Mouse (Mus musculus) erythroblast, adult 5-6 weeks (primary cell): Measurements from ENCODE around the gene Olfr976. TPM values are rescaled to one million over a fixed set of nuclear protein-coding genes. Genes with fewer than 3 reads are reported as not detected.
"Not testable (repeated sequence)": the region's sequence is repeated elsewhere in the genome, so short reads cannot be mapped to it uniquely, and the experiment has no call there.

Experiments used
- ATAC-seq: replicated peaks from 2 replicates; pipeline ENCODE4 v1.8.0; 2016; ENCODE audit warnings: moderate number of reproducible peaks, mild to moderate bottlenecking, moderate TSS enrichment, inconsistent platforms; ENCODE audit not compliant: poor library complexity, low FRiP score, severe bottlenecking
- total RNA-seq, 2 experiments: library from RNA; stranded (forward) in 1 of 2; stranded (reverse) in 1 of 2; fragments of 150-400 nt in 1 of 2; fragments of 200-764, 138-1000 nt in 1 of 2; gene quantifications; 2 replicates each; pipeline versions ENCODE4 v1.2.3 to v1.2.4; 2015 to 2017; ENCODE audit warnings: low replicate concordance in 2 of 2

Gene Olfr976
- total RNA-seq (2015; ENCODE audit: low replicate concordance) (not detected in 2 replicates), total RNA-seq (2017; ENCODE audit: low replicate concordance) (not detected in 2 replicates)

GRCm38 (mm10) chr9:39961033-39961432 is at the start of gene Olfr976:
Gene Olfr976, minus strand, starts transcription at chr9:39961133.
- not testable (repeated sequence) for ATAC-seq

- no peak for ATAC-seq
Measured at GRCm38 (mm10) chr9:40009482-40009881, 48.5 kb upstream of the Olfr976 start, which contains the start of gene Olfr980. Gene Olfr980, minus strand, starts transcription at chr9:40009582.

GRCm38 (mm10) chr9:40003365-40003764 is 42.4 kb upstream of the Olfr976 start, which contains the start of gene Olfr979:
Gene Olfr979, minus strand, starts transcription at chr9:40003465.
- ATAC-seq: no peak

DNA sequence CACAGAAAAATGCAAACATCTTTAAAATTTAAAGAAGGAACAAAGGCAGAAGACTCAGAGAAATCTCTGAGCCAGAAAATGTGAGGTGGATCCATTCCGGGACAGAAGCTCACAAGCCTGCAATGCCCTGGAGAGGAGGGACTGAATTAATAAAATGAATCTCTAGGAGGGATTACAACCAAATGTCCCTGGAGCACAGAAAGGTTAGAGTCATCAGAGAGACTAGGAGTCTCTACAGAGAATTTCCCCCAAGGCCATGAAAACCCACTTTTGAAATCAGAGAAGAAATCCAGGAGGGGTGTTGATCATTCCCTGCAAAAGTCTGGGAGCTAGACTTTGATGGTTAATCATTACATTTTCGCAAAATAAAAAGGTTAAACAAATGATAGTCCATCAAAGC is 30.9 kb upstream of the Olfr976 start, which contains the start of gene Olfr978:
Gene Olfr978, plus strand, starts transcription at position 301 of the 400 bp plus-strand sequence.
- no peak for ATAC-seq

DNA sequence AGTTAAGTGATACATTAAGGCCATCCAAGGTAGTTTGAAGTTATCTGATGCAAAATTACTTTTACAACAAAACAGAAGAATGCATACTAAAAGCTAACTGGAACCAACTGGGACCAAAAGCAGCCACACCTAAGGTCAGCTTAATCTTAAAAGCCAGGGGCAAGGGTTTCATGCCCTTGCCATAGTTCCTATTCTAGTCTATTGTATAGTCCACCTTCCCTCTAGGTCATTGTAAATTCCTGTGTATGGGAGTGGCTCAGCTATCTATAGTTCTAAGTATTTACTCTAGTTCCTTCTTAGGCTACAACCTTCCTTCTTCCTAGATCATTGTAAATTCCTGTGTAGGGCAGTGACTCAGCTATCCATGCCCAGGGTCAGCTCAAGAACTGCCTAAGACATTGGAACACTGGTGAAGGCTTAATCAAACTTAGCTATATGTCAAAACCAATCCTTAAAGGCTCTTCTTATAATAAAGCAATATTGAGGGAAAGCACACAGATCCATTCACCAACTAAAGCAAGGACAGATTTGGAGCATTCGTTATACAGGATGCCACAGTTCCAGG is 15.7 kb upstream of the Olfr976 start:
- not testable (repeated sequence) for ATAC-seq

DNA sequence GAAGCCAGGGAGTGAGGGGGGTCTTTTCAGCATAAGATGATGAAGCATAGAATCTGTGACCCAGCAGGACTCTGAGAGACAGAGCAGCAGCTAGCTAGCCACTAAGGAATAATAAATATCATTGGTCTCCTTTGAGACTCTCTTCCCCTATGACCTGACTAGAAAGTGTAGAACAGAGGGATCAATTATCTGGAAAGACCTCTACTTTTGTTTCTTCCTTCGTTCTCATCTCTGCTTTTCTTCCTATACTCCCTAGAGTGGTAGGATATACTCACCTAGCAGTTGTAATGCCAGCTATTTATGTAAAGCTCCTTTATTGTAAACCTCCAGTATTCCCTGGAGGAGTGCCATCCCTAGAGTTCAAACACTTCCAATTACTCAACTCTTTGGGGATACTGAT is 9.0 kb downstream of the Olfr976 start, which contains the start of gene Olfr975:
Gene Olfr975, minus strand, starts transcription at position 101 of the 400 bp plus-strand sequence.
- ATAC-seq: no peak

DNA sequence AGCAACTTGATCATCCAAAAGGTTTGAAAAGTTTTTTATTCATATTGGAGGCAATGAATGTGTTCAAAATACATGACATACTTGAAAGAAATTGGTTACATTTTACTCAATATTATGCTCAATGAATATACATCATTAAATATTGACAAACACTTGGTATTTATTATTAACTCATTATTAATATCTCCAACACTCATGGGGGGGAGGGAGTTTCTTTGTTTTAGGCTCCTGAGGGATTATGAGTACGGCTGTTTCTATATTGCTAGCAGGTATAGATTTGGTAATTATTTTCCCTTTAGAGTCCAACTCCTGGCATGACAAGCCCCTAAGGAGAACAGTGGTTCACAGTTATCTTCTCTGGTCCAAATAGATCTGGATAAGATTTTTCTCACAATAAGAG is 23.7 kb downstream of the Olfr976 start, which contains the start of gene Olfr974:
Gene Olfr974, plus strand, starts transcription at position 301 of the 400 bp plus-strand sequence.
- ATAC-seq: no peak

GRCm38 (mm10) chr9:39928837-39929236 is 32.1 kb downstream of the Olfr976 start:
- not testable (repeated sequence) for ATAC-seq

- ATAC-seq: not testable (repeated sequence)
Measured at GRCm38 (mm10) chr9:39927975-39928836, 32.7 kb downstream of the Olfr976 start.

- no peak for ATAC-seq
Measured at GRCm38 (mm10) chr9:39909939-39910338, 51.0 kb downstream of the Olfr976 start.

DNA sequence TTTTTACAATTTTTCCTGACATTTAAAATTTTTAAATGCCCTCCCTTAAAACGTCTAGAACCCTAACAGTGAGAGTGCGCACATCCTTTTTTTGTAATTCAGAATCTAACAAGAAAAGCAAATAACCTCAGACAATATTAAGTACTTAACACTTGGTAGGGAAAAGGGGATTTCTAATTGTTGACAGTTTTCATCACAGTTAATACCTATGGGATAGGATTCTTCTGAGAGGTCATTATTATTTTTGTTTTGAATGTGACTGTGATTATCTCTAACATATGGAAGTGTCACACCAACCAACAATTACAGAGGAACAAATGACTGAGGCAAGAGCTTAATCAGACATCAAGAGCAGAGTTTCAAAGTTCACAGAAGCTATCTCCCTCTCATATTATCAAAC is 53.9 kb downstream of the Olfr976 start, which contains the start of gene Olfr229:
Gene Olfr229, plus strand, starts transcription at position 301 of the 400 bp plus-strand sequence.
- no peak for ATAC-seq

DNA sequence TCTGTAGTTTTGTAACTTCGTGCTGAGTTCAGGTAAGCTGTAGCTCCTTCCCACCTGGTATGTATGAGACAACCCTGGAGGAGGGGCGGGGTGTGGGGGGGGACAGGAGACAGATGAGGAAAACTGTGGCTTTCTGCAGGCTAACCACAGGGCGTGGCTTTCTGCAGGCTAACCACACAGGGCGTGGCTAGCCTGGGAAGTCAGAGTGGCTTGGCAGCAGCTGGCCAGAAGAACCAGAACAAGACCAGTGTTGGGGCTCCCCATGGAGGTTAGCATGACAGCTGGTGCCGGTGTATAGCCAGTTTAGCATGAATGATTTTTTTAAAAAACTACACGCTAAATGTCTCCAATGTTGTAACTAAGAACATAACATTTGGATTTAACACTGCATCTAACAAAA is 55.8 kb downstream of the Olfr976 start:
- no peak for ATAC-seq

Other genes starting within 250 kb of the Olfr976 start
- not detected in 2 replicates for gene Olfr965, start 249.8 kb downstream of the Olfr976 start, total RNA-seq (2015; ENCODE audit: low replicate concordance)
- gene Olfr965, start 249.8 kb downstream of the Olfr976 start, total RNA-seq (2017; ENCODE audit: low replicate concordance): 1.2 TPM in 1 of 2 replicates, not detected in the other
- not detected in 2 replicates for gene Olfr150, start 230.2 kb downstream of the Olfr976 start, total RNA-seq (2015; ENCODE audit: low replicate concordance)
- not detected in 2 replicates for gene Olfr150, start 230.2 kb downstream of the Olfr976 start, total RNA-seq (2017; ENCODE audit: low replicate concordance)
- not detected in 2 replicates for gene Olfr967, start 214.9 kb downstream of the Olfr976 start, total RNA-seq (2015; ENCODE audit: low replicate concordance)
- gene Olfr967, start 214.9 kb downstream of the Olfr976 start, total RNA-seq (2017; ENCODE audit: low replicate concordance): not detected in 2 replicates
- not detected in 2 replicates for gene Olfr968, start 177.9 kb downstream of the Olfr976 start, total RNA-seq (2015; ENCODE audit: low replicate concordance)
- not detected in 2 replicates for gene Olfr968, start 177.9 kb downstream of the Olfr976 start, total RNA-seq (2017; ENCODE audit: low replicate concordance)
- gene Olfr969, start 170.2 kb downstream of the Olfr976 start, total RNA-seq (2015; ENCODE audit: low replicate concordance): not detected in 2 replicates
- not detected in 2 replicates for gene Olfr969, start 170.2 kb downstream of the Olfr976 start, total RNA-seq (2017; ENCODE audit: low replicate concordance)
- gene Olfr970, start 152.3 kb downstream of the Olfr976 start, total RNA-seq (2015; ENCODE audit: low replicate concordance): not detected in 2 replicates
- gene Olfr970, start 152.3 kb downstream of the Olfr976 start, total RNA-seq (2017; ENCODE audit: low replicate concordance): not detected in 2 replicates
- not detected in 2 replicates for gene Olfr971, start 124.3 kb downstream of the Olfr976 start, total RNA-seq (2015; ENCODE audit: low replicate concordance)
- 1.1 TPM in 1 of 2 replicates, not detected in the other for gene Olfr971, start 124.3 kb downstream of the Olfr976 start, total RNA-seq (2017; ENCODE audit: low replicate concordance)
- not detected in 2 replicates for gene Olfr972, start 94.7 kb downstream of the Olfr976 start, total RNA-seq (2015; ENCODE audit: low replicate concordance)
- not detected in 2 replicates for gene Olfr972, start 94.7 kb downstream of the Olfr976 start, total RNA-seq (2017; ENCODE audit: low replicate concordance)
- not detected in 2 replicates for gene Olfr229, start 53.8 kb downstream of the Olfr976 start, total RNA-seq (2015; ENCODE audit: low replicate concordance)
- gene Olfr229, start 53.8 kb downstream of the Olfr976 start, total RNA-seq (2017; ENCODE audit: low replicate concordance): not detected in 2 replicates
- gene Olfr974, start 23.6 kb downstream of the Olfr976 start, total RNA-seq (2015; ENCODE audit: low replicate concordance): not detected in 2 replicates
- not detected in 2 replicates for gene Olfr974, start 23.6 kb downstream of the Olfr976 start, total RNA-seq (2017; ENCODE audit: low replicate concordance)
- not detected in 2 replicates for gene Olfr975, start 9.1 kb downstream of the Olfr976 start, total RNA-seq (2015; ENCODE audit: low replicate concordance)
- 0.09 TPM in 1 of 2 replicates, not detected in the other for gene Olfr975, start 9.1 kb downstream of the Olfr976 start, total RNA-seq (2017; ENCODE audit: low replicate concordance)
- not detected in 2 replicates for gene Olfr978, start 31.0 kb upstream of the Olfr976 start, total RNA-seq (2015; ENCODE audit: low replicate concordance)
- gene Olfr978, start 31.0 kb upstream of the Olfr976 start, total RNA-seq (2017; ENCODE audit: low replicate concordance): not detected in 2 replicates
- not detected in 2 replicates for gene Olfr979, start 42.3 kb upstream of the Olfr976 start, total RNA-seq (2015; ENCODE audit: low replicate concordance)
- gene Olfr979, start 42.3 kb upstream of the Olfr976 start, total RNA-seq (2017; ENCODE audit: low replicate concordance): 0.17 TPM in 1 of 2 replicates, not detected in the other
- not detected in 2 replicates for gene Olfr980, start 48.4 kb upstream of the Olfr976 start, total RNA-seq (2015; ENCODE audit: low replicate concordance)
- not detected in 2 replicates for gene Olfr980, start 48.4 kb upstream of the Olfr976 start, total RNA-seq (2017; ENCODE audit: low replicate concordance)
- gene Olfr981, start 60.3 kb upstream of the Olfr976 start, total RNA-seq (2015; ENCODE audit: low replicate concordance): not detected in 2 replicates
- gene Olfr981, start 60.3 kb upstream of the Olfr976 start, total RNA-seq (2017; ENCODE audit: low replicate concordance): 0.26 TPM in 1 of 2 replicates, not detected in the other
- not detected in 2 replicates for gene Olfr982, start 112.7 kb upstream of the Olfr976 start, total RNA-seq (2015; ENCODE audit: low replicate concordance)
- gene Olfr982, start 112.7 kb upstream of the Olfr976 start, total RNA-seq (2017; ENCODE audit: low replicate concordance): not detected in 2 replicates
- not detected in 2 replicates for gene Olfr983, start 132.5 kb upstream of the Olfr976 start, total RNA-seq (2015; ENCODE audit: low replicate concordance)
- gene Olfr983, start 132.5 kb upstream of the Olfr976 start, total RNA-seq (2017; ENCODE audit: low replicate concordance): not detected in 2 replicates
- not detected in 2 replicates for gene Olfr984, start 153.1 kb upstream of the Olfr976 start, total RNA-seq (2015; ENCODE audit: low replicate concordance)
- not detected in 2 replicates for gene Olfr984, start 153.1 kb upstream of the Olfr976 start, total RNA-seq (2017; ENCODE audit: low replicate concordance)
- gene Olfr985, start 169.1 kb upstream of the Olfr976 start, total RNA-seq (2015; ENCODE audit: low replicate concordance): not detected in 2 replicates
- not detected in 2 replicates for gene Olfr985, start 169.1 kb upstream of the Olfr976 start, total RNA-seq (2017; ENCODE audit: low replicate concordance)
- gene Tmem225, start 187.0 kb upstream of the Olfr976 start, total RNA-seq (2015; ENCODE audit: low replicate concordance): 0.58 TPM in 1 of 2 replicates, not detected in the other
- not detected in 2 replicates for gene Tmem225, start 187.0 kb upstream of the Olfr976 start, total RNA-seq (2017; ENCODE audit: low replicate concordance)
- gene Olfr986, start 219.8 kb upstream of the Olfr976 start, total RNA-seq (2015; ENCODE audit: low replicate concordance): 0.19 TPM in 1 of 2 replicates, not detected in the other
- not detected in 2 replicates for gene Olfr986, start 219.8 kb upstream of the Olfr976 start, total RNA-seq (2017; ENCODE audit: low replicate concordance)
- gene Zfp202, start 231.2 kb upstream of the Olfr976 start, total RNA-seq (2015; ENCODE audit: low replicate concordance): not detected in 2 replicates
- gene Zfp202, start 231.2 kb upstream of the Olfr976 start, total RNA-seq (2017; ENCODE audit: low replicate concordance): 0.42 TPM in 1 of 2 replicates, not detected in the other